Mouse (Mus musculus): Measurements from ENCODE around the gene Brsk1. TPM values are rescaled to one million over a fixed set of nuclear protein-coding genes. Genes with fewer than 3 reads are reported as not detected.

Gene Brsk1
- polyA plus RNA-seq, 1 experiment from 2014 or later, result 1.0 TPM

GRCm38 (mm10) chr7:4731090-4731489, 40.7 kb downstream of the Brsk1 start:
- Histone ChIP-seq H3K27ac (ENCODE audit: low read depth, low read length) (no peak overlapping the region), H3K9ac (ENCODE audit: low read depth, low read length) (no peak overlapping the region), H3K27me3 (replicated peaks; ENCODE audit: control insufficient read depth, insufficient read depth, low read length) (no peaks in the 10 kb centered on the region), H3K4me2 (no peak overlapping the region), H3K4me1 (replicated peaks; ENCODE audit: control insufficient read depth, insufficient read depth, low read length) (peaks cover 3% of the 10 kb centered on the region), H3K9me3 (ENCODE audit: control insufficient read depth, low read length) (no peaks in the 10 kb centered on the region), H3K36me3 (ENCODE audit: control insufficient read depth, insufficient read depth, low read length) (no peaks in the 10 kb centered on the region), H3K4me3 (ENCODE audit: low read depth, low read length) (no peak overlapping the region)
- ATAC-seq (replicated peaks; ENCODE audit: low FRiP score), result no peak
- 68% methylated on average over 5 of the region's 5 CpGs for WGBS
- no peak for DNase-seq (ENCODE audit: low spot score)

GRCm38 (mm10) chr7:4732968-4733392, 42.6 kb downstream of the Brsk1 start:
- ATAC-seq (replicated peaks; ENCODE audit: low FRiP score) (peak; percentile 82), DNase-seq (ENCODE audit: low spot score) (no peak)
- H3K9me3 ChIP-seq (ENCODE audit: control insufficient read depth, low read length), result no peaks in the 10 kb centered on the region
- no peak overlapping the region for H3K4me3 ChIP-seq (ENCODE audit: low read depth, low read length)
- peak overlapping the region; percentile 6; the same call in 1 of the 2 replicates for H3K4me2 ChIP-seq
- H3K27ac ChIP-seq (ENCODE audit: low read depth, low read length), result no peak overlapping the region
- no peaks in the 10 kb centered on the region for H3K27me3 ChIP-seq (replicated peaks; ENCODE audit: control insufficient read depth, insufficient read depth, low read length)
- peaks cover 3% of the 10 kb centered on the region for H3K4me1 ChIP-seq (replicated peaks; ENCODE audit: control insufficient read depth, insufficient read depth, low read length)
- no peak overlapping the region for H3K9ac ChIP-seq (ENCODE audit: low read depth, low read length)
- H3K36me3 ChIP-seq (ENCODE audit: control insufficient read depth, insufficient read depth, low read length), result no peaks in the 10 kb centered on the region
- 41% methylated on average over 6 of the region's 6 CpGs for WGBS

- H3K27me3 ChIP-seq (replicated peaks; ENCODE audit: control insufficient read depth, insufficient read depth, low read length), result no peaks in the 10 kb centered on the region
- no peak overlapping the region for H3K27ac ChIP-seq (ENCODE audit: low read depth, low read length)
- H3K9ac ChIP-seq (ENCODE audit: low read depth, low read length), result peak overlapping the region; percentile 31; the same call in 1 of the 2 replicates
- H3K4me2 ChIP-seq, result peak overlapping the region; percentile 68
- no peaks in the 10 kb centered on the region for H3K9me3 ChIP-seq (ENCODE audit: control insufficient read depth, low read length)
- no peak for DNase-seq (ENCODE audit: low spot score)
- peaks cover 29% of the 10 kb centered on the region for H3K4me1 ChIP-seq (replicated peaks; ENCODE audit: control insufficient read depth, insufficient read depth, low read length)
- 60% methylated on average over 10 of the region's 10 CpGs for WGBS
- H3K36me3 ChIP-seq (ENCODE audit: control insufficient read depth, insufficient read depth, low read length), result peaks cover 4% of the 10 kb centered on the region; the same call in 1 of the 2 replicates
- peak overlapping the region; percentile 45 for H3K4me3 ChIP-seq (ENCODE audit: low read depth, low read length)
- ATAC-seq (replicated peaks; ENCODE audit: low FRiP score), result no peak
These were observed 48.7 kb downstream of the Brsk1 start for GRCm38 (mm10) chr7:4739041-4739543.

GRCm38 (mm10) chr7:4739544-4740275, 49.3 kb downstream of the Brsk1 start, which contains the start of gene Kmt5c:
Gene Kmt5c, plus strand, starts transcription at chr7:4740115.
- Histone ChIP-seq H3K4me1 (replicated peaks; ENCODE audit: control insufficient read depth, insufficient read depth, low read length) (peaks cover 34% of the 10 kb centered on the region), H3K9me3 (ENCODE audit: control insufficient read depth, low read length) (no peaks in the 10 kb centered on the region), H3K27me3 (replicated peaks; ENCODE audit: control insufficient read depth, insufficient read depth, low read length) (no peaks in the 10 kb centered on the region), H3K27ac (ENCODE audit: low read depth, low read length) (peak within 1 kb of the TSS; percentile 92), H3K36me3 (ENCODE audit: control insufficient read depth, insufficient read depth, low read length) (peaks cover 9% of the 10 kb centered on the region; the same call in 1 of the 2 replicates), H3K4me2 (peak within 1 kb of the TSS; percentile 81), H3K9ac (ENCODE audit: low read depth, low read length) (peak within 1 kb of the TSS; percentile 97), H3K4me3 (ENCODE audit: low read depth, low read length) (peak within 1 kb of the TSS; percentile 86)
- ATAC-seq (replicated peaks; ENCODE audit: low FRiP score) (peak; percentile 87), DNase-seq (ENCODE audit: low spot score) (peak; percentile 90)
- under 1% methylated on average over 34 of the region's 44 CpGs for WGBS

GRCm38 (mm10) chr7:4740309-4740727, 49.9 kb downstream of the Brsk1 start:
- DNase-seq (ENCODE audit: low spot score), result no peak
- WGBS, result 0% methylated on average over 14 of the region's 14 CpGs
- H3K4me2 ChIP-seq, result peak overlapping the region; percentile 81
- H3K27ac ChIP-seq (ENCODE audit: low read depth, low read length), result peak overlapping the region; percentile 92
- ATAC-seq (replicated peaks; ENCODE audit: low FRiP score), result peak; percentile 12
- peak overlapping the region; percentile 86 for H3K4me3 ChIP-seq (ENCODE audit: low read depth, low read length)
- H3K9ac ChIP-seq (ENCODE audit: low read depth, low read length), result peak overlapping the region; percentile 97
- H3K4me1 ChIP-seq (replicated peaks; ENCODE audit: control insufficient read depth, insufficient read depth, low read length), result peaks cover 39% of the 10 kb centered on the region
- no peaks in the 10 kb centered on the region for H3K27me3 ChIP-seq (replicated peaks; ENCODE audit: control insufficient read depth, insufficient read depth, low read length)
- H3K36me3 ChIP-seq (ENCODE audit: control insufficient read depth, insufficient read depth, low read length), result peaks cover 12% of the 10 kb centered on the region; the same call in 1 of the 2 replicates
- H3K9me3 ChIP-seq (ENCODE audit: control insufficient read depth, low read length), result no peaks in the 10 kb centered on the region

- H3K4me2 ChIP-seq, result peak overlapping the region; percentile 81
- H3K4me1 ChIP-seq (replicated peaks; ENCODE audit: control insufficient read depth, insufficient read depth, low read length), result peaks cover 47% of the 10 kb centered on the region
- DNase-seq (ENCODE audit: low spot score) (peak; percentile 75), ATAC-seq (replicated peaks; ENCODE audit: low FRiP score) (peak; percentile 55)
- 8% methylated on average over 4 of the region's 4 CpGs for WGBS
- H3K27ac ChIP-seq (ENCODE audit: low read depth, low read length), result peak overlapping the region; percentile 92
- peak overlapping the region; percentile 97 for H3K9ac ChIP-seq (ENCODE audit: low read depth, low read length)
- H3K9me3 ChIP-seq (ENCODE audit: control insufficient read depth, low read length), result no peaks in the 10 kb centered on the region
- H3K36me3 ChIP-seq (ENCODE audit: control insufficient read depth, insufficient read depth, low read length), result peaks cover 20% of the 10 kb centered on the region
- no peaks in the 10 kb centered on the region for H3K27me3 ChIP-seq (replicated peaks; ENCODE audit: control insufficient read depth, insufficient read depth, low read length)
- peak overlapping the region; percentile 86 for H3K4me3 ChIP-seq (ENCODE audit: low read depth, low read length)
These were observed 50.7 kb downstream of the Brsk1 start for GRCm38 (mm10) chr7:4741151-4741550.

- peaks cover 54% of the 10 kb centered on the region for H3K4me1 ChIP-seq (replicated peaks; ENCODE audit: control insufficient read depth, insufficient read depth, low read length)
- H3K36me3 ChIP-seq (ENCODE audit: control insufficient read depth, insufficient read depth, low read length), result peaks cover 26% of the 10 kb centered on the region
- ATAC-seq (replicated peaks; ENCODE audit: low FRiP score) (peak; percentile 36), DNase-seq (ENCODE audit: low spot score) (no peak)
- H3K27me3 ChIP-seq (replicated peaks; ENCODE audit: control insufficient read depth, insufficient read depth, low read length), result no peaks in the 10 kb centered on the region
- no peaks in the 10 kb centered on the region for H3K9me3 ChIP-seq (ENCODE audit: control insufficient read depth, low read length)
- peak overlapping the region; percentile 86 for H3K4me3 ChIP-seq (ENCODE audit: low read depth, low read length)
- H3K27ac ChIP-seq (ENCODE audit: low read depth, low read length), result peak overlapping the region; percentile 92
- H3K9ac ChIP-seq (ENCODE audit: low read depth, low read length), result peak overlapping the region; percentile 97
- 70% methylated on average over 21 of the region's 21 CpGs for WGBS
- H3K4me2 ChIP-seq, result peak overlapping the region; percentile 81
These were observed 51.5 kb downstream of the Brsk1 start for GRCm38 (mm10) chr7:4741672-4742481.

GRCm38 (mm10) chr7:4742482-4742819, 52.0 kb downstream of the Brsk1 start:
- peaks cover 58% of the 10 kb centered on the region for H3K4me1 ChIP-seq (replicated peaks; ENCODE audit: control insufficient read depth, insufficient read depth, low read length)
- DNase-seq (ENCODE audit: low spot score) (no peak), ATAC-seq (replicated peaks; ENCODE audit: low FRiP score) (no peak)
- H3K4me3 ChIP-seq (ENCODE audit: low read depth, low read length), result peak overlapping the region; percentile 86
- H3K9me3 ChIP-seq (ENCODE audit: control insufficient read depth, low read length), result no peaks in the 10 kb centered on the region
- peak overlapping the region; percentile 92 for H3K27ac ChIP-seq (ENCODE audit: low read depth, low read length)
- H3K36me3 ChIP-seq (ENCODE audit: control insufficient read depth, insufficient read depth, low read length), result peaks cover 29% of the 10 kb centered on the region
- peak overlapping the region; percentile 81 for H3K4me2 ChIP-seq
- H3K27me3 ChIP-seq (replicated peaks; ENCODE audit: control insufficient read depth, insufficient read depth, low read length), result no peaks in the 10 kb centered on the region
- 73% methylated on average over 6 of the region's 6 CpGs for WGBS
- peak overlapping the region; percentile 97 for H3K9ac ChIP-seq (ENCODE audit: low read depth, low read length)
